Mouse (Mus musculus) small intestine, adult 2 months (tissue): ENCODE results near the gene Cdyl2.

Experiments used
- CTCF ChIP-seq: fragments of 200-500 bp; IDR thresholded peaks from 2 replicates; pipeline ENCODE4 v1.5.1; 2012; ENCODE audit warnings: low read depth, mild to moderate bottlenecking, control low read depth, inconsistent platforms, low read length, moderate library complexity, mixed read lengths; ENCODE audit not compliant: insufficient replicate concordance, insufficient read length; ENCODE audit errors: extremely low read depth
- POLR2A ChIP-seq: fragments of 200-500 bp; IDR thresholded peaks from 2 replicates; pipeline ENCODE4 v1.6.1; 2012; ENCODE audit warnings: low read depth, mild to moderate bottlenecking, control low read depth, inconsistent platforms, low read length, moderate library complexity

DNA sequence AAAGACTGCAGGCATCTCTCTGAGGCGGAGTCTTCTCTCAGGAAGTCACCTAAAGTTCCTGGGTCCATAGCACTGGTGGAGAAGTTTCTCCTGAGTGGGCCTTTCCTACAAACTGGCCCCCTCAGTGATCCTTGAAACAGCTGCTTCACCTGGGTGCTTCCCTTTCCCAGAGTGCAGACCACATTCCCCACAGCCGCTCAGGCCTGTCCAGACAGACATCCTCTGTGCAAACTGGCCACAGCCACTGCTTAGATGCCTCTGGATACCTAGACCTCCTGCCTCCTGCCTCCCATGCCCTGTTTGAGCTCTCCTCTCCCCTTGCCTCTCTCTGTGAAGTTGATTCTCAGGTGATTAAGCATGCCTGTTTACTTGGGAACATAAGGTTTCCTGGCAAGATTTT is 156.1 kb downstream of the Cdyl2 start:
- TF ChIP-seq CTCF, result no peak
- TF ChIP-seq POLR2A, result no peak
